Mouse (Mus musculus): ENCODE data around the gene Ndufv2. TPM values are rescaled to one million over a fixed set of nuclear protein-coding genes. Genes with fewer than 3 reads are reported as not detected.

Ndufv2 gene
- total RNA-seq, 2 experiments from 2014 or later, result 200 to 211 TPM

Other genes starting within 250 kb of the Ndufv2 start
- 10 to 100 TPM; 37.6 to 38.2 TPM for gene Ralbp1, start 215.8 kb downstream of the Ndufv2 start, total RNA-seq (2021)
- gene Twsg1, start 150.3 kb downstream of the Ndufv2 start, total RNA-seq (2021), result 10 to 100 TPM; 35.5 to 38.3 TPM
- gene Ankrd12, start 24.5 kb downstream of the Ndufv2 start, total RNA-seq (2021), result 100 to 1,000 TPM; 146 to 153 TPM
- gene Washc1, start 10.0 kb upstream of the Ndufv2 start, total RNA-seq (2021), result 10 to 100 TPM; 58.2 to 60.3 TPM
- gene Ddx11, start 22.0 kb upstream of the Ndufv2 start, total RNA-seq (2021), result 1 to 10 TPM; 6.1 to 6.5 TPM

Data from left cerebral cortex, postnatal 4 days (tissue).